Mouse (Mus musculus) inflammation-experienced regulatory T-cells, adult 6 months (primary cell): ENCODE measurements around the gene Qpctl. TPM values are rescaled to one million over a fixed set of nuclear protein-coding genes. Genes with fewer than 3 reads are reported as not detected.

ENCODE experiments used
- ATAC-seq: one replicate; pipeline ENCODE4 v1.8.0; 2017
- polyA plus RNA-seq, 3 experiments: library from polyadenylated mRNA; unstranded; fragments of 100-300 nt; shearing (Covaris generic); gene quantifications; one replicate each; pipeline ENCODE4 v1.2.1; 2017

Qpctl gene
- polyA plus RNA-seq: 10 to 100 TPM in 1 of 3 experiments, 1 to 10 TPM in 2; 7.7 to 10.0 (median 8.5) TPM

- peak; percentile 96 for ATAC-seq
These were observed at the start of gene Qpctl for GRCm38 (mm10) chr7:19148875-19149541. Gene Qpctl, minus strand, starts transcription at chr7:19149291.

- ATAC-seq: no peak
These were observed 48.9 kb upstream of the Qpctl start for GRCm38 (mm10) chr7:19197985-19198384.

- peak; percentile 50 for ATAC-seq
These were observed 47.6 kb upstream of the Qpctl start for GRCm38 (mm10) chr7:19196676-19197075.

GRCm38 (mm10) chr7:19194676-19195075 lies 45.6 kb upstream of the Qpctl start:
- no peak for ATAC-seq

- ATAC-seq: no peak
These were observed 35.7 kb upstream of the Qpctl start for GRCm38 (mm10) chr7:19184758-19185157.

- no peak for ATAC-seq
These were observed 35.2 kb upstream of the Qpctl start for GRCm38 (mm10) chr7:19184250-19184649.

GRCm38 (mm10) chr7:19180862-19181429 lies 31.9 kb upstream of the Qpctl start:
- peak; percentile 55 for ATAC-seq

GRCm38 (mm10) chr7:19179936-19180335 lies 30.8 kb upstream of the Qpctl start:
- ATAC-seq: no peak

GRCm38 (mm10) chr7:19179173-19179572 lies 30.1 kb upstream of the Qpctl start:
- ATAC-seq: peak; percentile 34

- ATAC-seq: peak; percentile 51
These were observed 29.5 kb upstream of the Qpctl start for GRCm38 (mm10) chr7:19178443-19179092.

GRCm38 (mm10) chr7:19178035-19178434 lies 28.9 kb upstream of the Qpctl start:
- ATAC-seq: no peak

- no peak for ATAC-seq
These were observed 28.1 kb upstream of the Qpctl start for GRCm38 (mm10) chr7:19177216-19177615.

- ATAC-seq: no peak
These were observed 27.4 kb upstream of the Qpctl start for GRCm38 (mm10) chr7:19176516-19176947.

- no peak for ATAC-seq
These were observed 26.8 kb upstream of the Qpctl start, which contains the start of gene Eml2 for GRCm38 (mm10) chr7:19175708-19176515. Gene Eml2, plus strand, starts transcription at chr7:19176421.

GRCm38 (mm10) chr7:19172874-19173273 lies 23.8 kb upstream of the Qpctl start:
- ATAC-seq: no peak

- ATAC-seq: no peak
These were observed 22.7 kb upstream of the Qpctl start for GRCm38 (mm10) chr7:19171831-19172230.

- no peak for ATAC-seq
These were observed 21.1 kb upstream of the Qpctl start for GRCm38 (mm10) chr7:19170142-19170541.

GRCm38 (mm10) chr7:19169506-19169905 lies 20.4 kb upstream of the Qpctl start:
- no peak for ATAC-seq

- no peak for ATAC-seq
These were observed 17.9 kb upstream of the Qpctl start for GRCm38 (mm10) chr7:19166990-19167389.

GRCm38 (mm10) chr7:19165656-19166423 lies 16.7 kb upstream of the Qpctl start, which contains the start of gene Gipr:
Gene Gipr, minus strand, starts transcription at chr7:19166127.
- no peak for ATAC-seq

- ATAC-seq: peak; percentile 54
These were observed 15.9 kb upstream of the Qpctl start for GRCm38 (mm10) chr7:19164978-19165377.

GRCm38 (mm10) chr7:19164189-19164588 lies 15.1 kb upstream of the Qpctl start:
- ATAC-seq: no peak
